Mouse (Mus musculus): ENCODE measurements around the gene Apba2.

DNA sequence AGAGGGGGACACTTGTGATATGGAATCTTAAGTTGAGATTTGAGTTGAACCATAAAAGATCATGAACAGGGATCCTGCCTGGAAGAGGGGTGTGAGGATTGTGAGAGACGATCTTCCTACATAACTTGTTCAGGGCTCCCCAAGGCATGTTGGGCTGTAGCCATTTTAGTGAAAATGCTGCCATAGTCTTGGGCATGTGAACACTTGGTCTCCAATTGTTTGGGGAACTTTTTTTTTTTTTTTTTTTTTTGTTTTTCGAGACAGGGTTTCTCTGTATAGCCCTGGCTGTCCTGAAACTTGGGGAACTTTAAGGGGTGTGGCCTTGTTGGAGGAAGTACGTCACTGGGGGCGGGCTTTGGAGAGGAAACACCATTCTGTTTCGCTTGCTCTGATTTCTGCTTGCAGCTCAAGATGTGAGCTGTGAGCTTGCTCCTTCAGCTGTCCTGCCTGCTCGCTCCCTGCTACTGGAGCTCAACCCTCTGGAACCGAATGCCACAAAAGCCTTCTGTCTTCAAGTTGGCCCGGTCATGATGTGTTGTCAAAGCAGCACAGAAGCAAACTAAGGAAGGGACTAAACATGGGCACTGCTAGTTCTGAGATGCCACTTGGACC is 269.4 kb downstream of the Apba2 start:
- TF ChIP-seq GATA1 (IDR thresholded peaks at IDR 0.05; ENCODE audit: borderline replicate concordance, low read length) = no peak
- no peak for TF ChIP-seq FLI1 (IDR thresholded peaks at IDR 0.05; ENCODE audit: low read length)
